Mouse (Mus musculus) lung, postnatal 36 days (tissue): ENCODE data around the gene Dus2.

Experiments
- DNase-seq: peaks from one replicate; pipeline ENCODE4 v3.0.0; 2022; ENCODE audit warnings: mixed read lengths

Dus2 gene

GRCm38 (mm10) chr8:106077452-106078067 is 86.4 kb downstream of the Dus2 start:
- DNase-seq = no peak

- DNase-seq = no peak
Observed at GRCm38 (mm10) chr8:106102321-106102720, 111.2 kb downstream of the Dus2 start.
